Mouse (Mus musculus) lung, postnatal 0 days (tissue): Measurements from ENCODE around the gene Cdc6.

Source experiments
- CTCF ChIP-seq: IDR thresholded peaks from 2 replicates; pipeline ENCODE4 v1.5.1; 2016; ENCODE audit warnings: antibody characterized with exemption, mild to moderate bottlenecking
- EP300 ChIP-seq: IDR thresholded peaks from 2 replicates; pipeline ENCODE4 v1.6.1; 2016; ENCODE audit warnings: antibody characterized with exemption, mild to moderate bottlenecking, control low read depth

- TF ChIP-seq CTCF: no peak
- TF ChIP-seq EP300: no peak
Observed at GRCm38 (mm10) chr11:98867293-98867692, 40.3 kb upstream of the Cdc6 start.
